ENCODE assay signal across 23 mouse cellular contexts in genomic region chr14:60345326-60345876, GRCm38 (mm10). TPM values are rescaled to one million over a fixed set of nuclear protein-coding genes. Genes with fewer than 3 reads are reported as not detected.
DNase-seq lines count a peak whose midpoint lies in the region; ATAC-seq lines count a peak whose summit lies in the region.
"Had no signal": no experiment of that assay in that cellular context is flagged by ENCODE, and none has a peak within 500 bp of the region (broad histone marks: within the 10 kb centered on the region; RNA-seq: fewer than 3 reads in every experiment).

No protein-coding gene starts in this region.

- peak; percentile 62 for DNase-seq in heart, adult 11 months
- no peak for DNase-seq in heart, postnatal 14 days
- DNase-seq in spleen, postnatal 4 days (ENCODE audit: low spot score in 2 of 2): peak; percentile 6 to 51
- no peak for DNase-seq in spleen, postnatal 14 days (ENCODE audit: low spot score in 2 of 2)
- no peak for DNase-seq in right cerebral cortex, postnatal 4 days
- DNase-seq in adrenal gland, postnatal 25 days: no peak
- DNase-seq: adrenal gland, adult 2 months; adrenal gland, postnatal 14 days; cerebellum, adult 11-12 months; cerebellum, adult 8-10 months; cerebellum, postnatal 10 days; cerebellum, postnatal 36 days; gastrocnemius, postnatal 25 days; heart, postnatal 36 days had no signal

- H3K27me3 ChIP-seq in megakaryocyte, embryonic 14.5 days (replicated peaks): peaks cover 16% of the 10 kb centered on the region
- H3K27me3 ChIP-seq: embryonic facial prominence, embryonic 12.5 days; embryonic facial prominence, embryonic 15.5 days; hindbrain, embryonic 13.5 days had no signal

- H3K4me1 ChIP-seq in megakaryocyte, embryonic 14.5 days: no peaks in the 10 kb centered on the region
- H3K4me1 ChIP-seq: embryonic facial prominence, embryonic 15.5 days; hindbrain, embryonic 10.5 days; hindbrain, embryonic 13.5 days had no signal

- ATAC-seq in common myeloid progenitor, adult 5-6 weeks (replicated peaks; ENCODE audit: low read depth, poor library complexity, severe bottlenecking): 0 out of 2 replicates have a peak, but pooled peaks have one; percentile 56
- ATAC-seq: forebrain, embryonic 14.5 days; hindbrain, embryonic 16.5 days had no signal

- H3K36me3 ChIP-seq in megakaryocyte, embryonic 14.5 days (replicated peaks; ENCODE audit: low read length): no peaks in the 10 kb centered on the region
- H3K36me3 ChIP-seq: embryonic facial prominence, embryonic 12.5 days; embryonic facial prominence, embryonic 15.5 days; hindbrain, embryonic 10.5 days; hindbrain, embryonic 13.5 days had no signal

- peak overlapping the region; percentile 44 for H3K4me3 ChIP-seq in megakaryocyte, embryonic 14.5 days (replicated peaks)
- H3K4me3 ChIP-seq: embryonic facial prominence, embryonic 12.5 days; embryonic facial prominence, embryonic 15.5 days; hindbrain, embryonic 10.5 days; hindbrain, embryonic 13.5 days had no signal

- no peaks in the 10 kb centered on the region; the same call in 1 of the 2 replicates for H3K9me3 ChIP-seq in megakaryocyte, embryonic 14.5 days
- H3K9me3 ChIP-seq: embryonic facial prominence, embryonic 12.5 days; embryonic facial prominence, embryonic 15.5 days; hindbrain, embryonic 10.5 days; hindbrain, embryonic 13.5 days had no signal

- intact Hi-C loops in heart, postnatal 14 days (cut with DNase I): no loop called here

RNA-seq across cellular contexts. Expression of gene Amer2, which starts 27.7 kb away (rescaled TPM):
- not detected for total RNA-seq in heart, postnatal 14 days (2021)
- under 0.01 and 0.05 TPM in 2 replicates for total RNA-seq in common myeloid progenitor, adult 5-6 weeks (2017)
- not detected in 2 replicates for polyA plus RNA-seq in megakaryocyte, embryonic 14.5 days (2012; ENCODE audit: insufficient read depth, low replicate concordance)
- total RNA-seq in adrenal gland, postnatal 25 days (2021): 3.1 and 3.7 TPM in 2 replicates
- total RNA-seq: heart, adult 8-10 months; heart, postnatal 36 days had no signal

Comparison
In these comparisons a context has a peak if more than half of its experiments do, and no peak if none do; other contexts are left out.
1. DNase-seq: peak in heart, adult 11 months (single experiment) and spleen, postnatal 4 days (2 of 2); none in heart, postnatal 14 days (0 of 2), spleen, postnatal 14 days (0 of 2), right cerebral cortex, postnatal 4 days (single experiment) and adrenal gland, postnatal 25 days (single experiment).